Mouse (Mus musculus) gastrocnemius, postnatal 14 days (tissue): ENCODE data around the gene Speer2. TPM values are rescaled to one million over a fixed set of nuclear protein-coding genes. Genes with fewer than 3 reads are reported as not detected.

Experiments used
- DNase-seq: peaks from one replicate; pipeline ENCODE4 v3.0.0; 2021; ENCODE audit warnings: mixed read lengths
- intact Hi-C: fragments of 180-260 bp; cut with DNase I; formaldehyde crosslinking; loops from one replicate; pipeline ENCODE4 v1.15.1; 2025; ENCODE audit warnings: low total_unique reads
- long read RNA-seq, 2 experiments: library from polyadenylated mRNA; stranded (forward); transcript quantifications; one replicate each; pipeline ENCODE4 v2.0.0; 2021
- total RNA-seq, 2 experiments: library from RNA; stranded (reverse); gene quantifications; 2 replicates each; pipeline ENCODE4 v1.2.3; 2021

Gene Speer2
- total RNA-seq: not detected
- long read RNA-seq, experiment 1: 0 reads
- long read RNA-seq, experiment 2: 0 reads

GRCm38 (mm10) chr16:69863644-69864043 is at the start of gene Speer2:
Gene Speer2 (minus strand): TSS chr16:69863744.
- intact Hi-C loops: no loop called here
- DNase-seq: no peak

- intact Hi-C loops: no loop called here
- no peak for DNase-seq
These were observed 40.8 kb upstream of the Speer2 start for GRCm38 (mm10) chr16:69904303-69904702.

- DNase-seq: no peak
- intact Hi-C loops: no loop called here
These were observed 17.2 kb upstream of the Speer2 start for GRCm38 (mm10) chr16:69880712-69881111.

- intact Hi-C loops: no loop called here
These were observed 26.9 kb downstream of the Speer2 start for GRCm38 (mm10) chr16:69836628-69837027.

GRCm38 (mm10) chr16:69813652-69814051 is 49.9 kb downstream of the Speer2 start:
- intact Hi-C loops: no loop called here
- DNase-seq: no peak

More at GRCm38 (mm10) chr16:69836628-69837027, 26.9 kb downstream of the Speer2 start:
- no peak for DNase-seq
